Mouse (Mus musculus) intestine, embryonic 14.5 days (tissue): Measurements from ENCODE around the gene Ccl1. TPM values are rescaled to one million over a fixed set of nuclear protein-coding genes. Genes with fewer than 3 reads are reported as not detected.

Source experiments
- ATAC-seq: fragments of 200-750 bp; cut with Nextera tagmentation; replicated peaks from 2 replicates; pipeline ENCODE4 v1.8.0; 2017; ENCODE audit warnings: low read depth, moderate number of reproducible peaks, moderate TSS enrichment, moderate library complexity; ENCODE audit not compliant: low FRiP score, low TSS enrichment
- DNase-seq: peaks from one replicate; pipeline ENCODE4 v3.0.0-alpha.2; 2018; ENCODE audit warnings: low spot score
- H3K27ac ChIP-seq: fragments of 300-500 bp; sonication (generic); 2 replicates; pipeline ENCODE4 v1.5.1; 2014; ENCODE audit warnings: low read depth, mild to moderate bottlenecking, control low read depth
- H3K27me3 ChIP-seq: fragments of 300-500 bp; sonication (generic); replicated peaks from 2 replicates; pipeline ENCODE4 v1.6.1; 2014; ENCODE audit warnings: low read length, control low read depth; ENCODE audit not compliant: control insufficient read depth, insufficient read depth
- H3K36me3 ChIP-seq: fragments of 300-500 bp; sonication (generic); 2 replicates; pipeline ENCODE4 v1.6.1; 2014; ENCODE audit warnings: low read length, control low read depth; ENCODE audit not compliant: control insufficient read depth, insufficient read depth
- H3K4me1 ChIP-seq: fragments of 300-500 bp; sonication (generic); replicated peaks from 2 replicates; pipeline ENCODE4 v1.6.1; 2014; ENCODE audit warnings: low read length, control low read depth, mixed read lengths; ENCODE audit not compliant: control insufficient read depth, insufficient read depth
- H3K4me2 ChIP-seq: fragments of 300-500 bp; sonication (generic); 2 replicates; pipeline ENCODE4 v1.6.1; 2014; ENCODE audit warnings: low read length
- H3K4me3 ChIP-seq: fragments of 300-500 bp; sonication (generic); 2 replicates; pipeline ENCODE4 v1.5.1; 2014; ENCODE audit warnings: low read depth, low read length, control low read depth, mixed read lengths
- H3K9ac ChIP-seq: fragments of 300-500 bp; sonication (generic); 2 replicates; pipeline ENCODE4 v1.6.1; 2014; ENCODE audit warnings: mild to moderate bottlenecking, low read length
- H3K9me3 ChIP-seq: fragments of 300-500 bp; sonication (generic); 2 replicates; pipeline ENCODE4 v1.6.1; 2016; ENCODE audit warnings: low read length, control low read depth; ENCODE audit not compliant: control insufficient read depth
- WGBS: fragments of 180-500 bp; shearing (Covaris S2); extraction: QIAGEN DNeasy Blood & Tissue Kit; methylation state at CpG from one replicate; pipeline ENCODE4 v1.1.7; 2014; 5-methylcytosine and 5-hydroxymethylcytosine counted together
- polyA plus RNA-seq: library from polyadenylated mRNA; unstranded; fragments of >200 nt; fragmentation: Nextera tagmentation; extraction: Ambion mirVana; gene quantifications from 2 replicates; pipeline ENCODE4 v1.2.1, GENCODE M21; 2014

Ccl1 gene
- polyA plus RNA-seq, 1 experiment from 2014 or later: not detected

DNA sequence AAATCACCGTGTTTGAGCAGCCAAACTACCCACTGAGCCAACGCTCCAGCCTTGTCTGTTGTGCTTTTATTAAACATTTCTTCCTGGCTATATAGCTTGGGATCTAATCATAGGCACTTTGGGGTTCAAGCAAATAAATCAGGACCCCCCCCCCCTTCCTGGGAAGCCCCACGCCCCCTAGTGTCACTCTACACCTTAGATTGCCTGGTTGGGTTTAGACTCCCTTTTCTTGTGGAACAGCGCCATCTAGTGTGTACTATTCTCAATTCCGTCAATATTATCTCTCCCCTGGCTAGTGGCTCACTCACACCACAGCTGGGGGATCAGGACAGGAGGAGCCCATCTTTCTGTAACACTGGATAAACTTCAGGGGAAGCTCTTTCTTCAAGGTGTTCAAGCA is 127.8 kb downstream of the Ccl1 start:
- WGBS: 28% methylated on average over 5 of the region's 5 CpGs
- Histone ChIP-seq H3K9ac (no peak overlapping the region), H3K36me3 (no peaks in the 10 kb centered on the region), H3K27me3 (no peaks in the 10 kb centered on the region; the same call in 1 of the 2 replicates), H3K4me1 (no peaks in the 10 kb centered on the region), H3K4me3 (no peak overlapping the region), H3K9me3 (no peaks in the 10 kb centered on the region), H3K27ac (no peak overlapping the region), H3K4me2 (no peak overlapping the region)
- DNase-seq (peak; percentile 67), ATAC-seq (0 out of 2 replicates have a peak, but pooled peaks have one; percentile 75)

DNA sequence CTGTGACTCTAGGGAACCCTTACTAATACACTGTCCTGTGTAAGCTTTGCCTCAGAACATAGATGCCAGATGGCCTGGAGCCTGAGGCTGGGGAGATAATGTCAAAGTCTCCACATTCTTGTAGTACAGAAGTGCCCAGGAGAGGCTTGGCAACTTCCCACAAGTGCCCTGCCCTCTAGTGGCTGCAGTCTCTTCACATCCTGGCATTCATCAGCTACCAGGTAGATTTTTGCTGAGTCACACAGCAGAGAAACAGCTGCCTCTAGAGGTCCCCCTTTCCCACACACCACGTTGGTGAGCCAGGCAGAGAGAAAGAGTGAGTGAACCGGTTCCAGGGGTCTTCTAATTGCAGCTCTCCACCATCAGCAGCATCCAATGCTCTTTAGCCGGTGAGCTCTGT is 130.7 kb downstream of the Ccl1 start:
- H3K4me3 ChIP-seq: no peak overlapping the region
- no peaks in the 10 kb centered on the region for H3K36me3 ChIP-seq
- WGBS: 31% methylated on average over 3 of the region's 3 CpGs
- H3K9me3 ChIP-seq: no peaks in the 10 kb centered on the region
- H3K27ac ChIP-seq: no peak overlapping the region
- DNase-seq (peak; percentile 56), ATAC-seq (no peak)
- no peak overlapping the region for H3K4me2 ChIP-seq
- H3K27me3 ChIP-seq: no peaks in the 10 kb centered on the region
- no peak overlapping the region for H3K9ac ChIP-seq
- H3K4me1 ChIP-seq: no peaks in the 10 kb centered on the region

DNA sequence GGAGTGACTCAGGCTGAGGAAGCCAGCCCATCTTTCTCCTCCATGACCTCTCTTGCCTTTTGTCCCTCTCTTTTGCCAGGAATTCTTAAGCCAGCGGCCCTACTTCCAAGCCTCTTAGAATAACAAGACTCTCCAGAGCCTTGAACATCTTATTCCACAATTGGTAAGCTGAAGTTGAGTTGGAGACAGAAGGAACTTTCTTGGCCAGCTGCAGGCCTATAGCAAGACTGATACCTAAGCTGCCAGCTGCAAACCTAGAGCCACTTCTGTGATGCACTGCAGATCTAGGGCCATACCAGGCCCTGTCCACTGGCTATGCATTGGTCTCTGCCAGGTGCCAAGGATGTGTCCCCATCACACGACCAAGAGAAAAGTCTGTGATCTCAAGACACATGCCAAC is 132.0 kb downstream of the Ccl1 start:
- Histone ChIP-seq H3K27ac (no peak overlapping the region), H3K9me3 (0 out of 2 replicates have a peak, but pooled peaks cover 3% of the 10 kb centered on the region), H3K4me1 (no peaks in the 10 kb centered on the region), H3K36me3 (no peaks in the 10 kb centered on the region), H3K27me3 (no peaks in the 10 kb centered on the region), H3K9ac (no peak overlapping the region), H3K4me2 (no peak overlapping the region), H3K4me3 (no peak overlapping the region)
- no peak for DNase-seq
- no peak for ATAC-seq
- 93% methylated on average over 2 of the region's 2 CpGs for WGBS

DNA sequence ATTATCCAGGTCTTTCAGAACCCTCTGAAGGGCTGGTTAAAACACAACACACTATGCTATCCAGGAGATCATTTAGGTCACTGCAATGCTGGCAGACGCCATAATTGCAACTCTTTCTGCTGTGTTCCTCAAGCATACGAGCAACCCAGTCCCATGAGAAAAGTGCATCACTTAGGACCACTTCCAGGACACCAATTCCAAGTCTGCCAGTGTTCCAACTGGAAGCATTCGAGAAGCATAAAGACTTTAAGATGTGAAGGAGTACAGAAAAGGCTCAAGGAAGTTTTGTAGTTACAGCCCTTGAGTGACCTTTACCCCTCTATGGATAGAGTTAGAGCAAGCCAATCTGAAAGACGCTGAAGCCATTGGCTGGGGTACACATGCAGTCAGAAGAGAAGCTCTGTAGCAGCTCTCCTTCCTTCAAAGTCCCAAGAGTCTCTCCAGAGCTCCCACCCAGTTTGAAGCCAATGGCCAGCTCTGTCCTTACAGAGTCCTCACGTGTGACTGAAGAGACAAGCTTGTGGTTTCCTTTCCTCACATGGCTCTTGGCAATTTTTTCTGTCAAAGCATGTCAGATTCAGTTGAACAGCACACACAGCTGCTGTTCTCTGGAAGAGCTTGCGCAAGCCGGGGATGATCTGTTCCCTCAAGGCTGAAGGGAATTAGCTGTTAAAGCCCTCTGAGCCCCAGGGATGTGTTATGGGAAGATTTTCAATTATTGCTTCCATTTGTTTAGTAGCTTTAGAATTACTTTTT is 134.0 kb downstream of the Ccl1 start:
- DNase-seq: no peak

DNA sequence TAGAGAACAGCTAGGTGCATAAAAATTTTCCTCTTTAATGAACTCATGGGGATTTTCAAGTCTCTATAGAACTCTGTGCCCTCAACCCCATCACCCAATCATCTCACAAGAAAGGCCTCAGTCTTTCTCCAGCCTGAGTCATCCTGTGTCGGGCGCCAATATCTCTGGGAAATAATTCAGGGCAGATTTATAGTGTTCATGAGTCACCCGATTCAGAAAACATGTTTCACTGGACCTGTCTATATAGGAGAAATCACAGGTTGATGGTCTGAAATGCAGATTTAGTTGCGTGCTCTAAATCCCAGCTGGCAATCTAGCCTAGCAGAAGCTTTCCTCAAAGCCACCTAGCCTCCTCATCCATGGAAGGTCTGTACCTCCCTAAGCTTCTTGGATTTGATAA is 136.0 kb downstream of the Ccl1 start:
- H3K9me3 ChIP-seq: 0 out of 2 replicates have a peak, but pooled peaks cover 3% of the 10 kb centered on the region
- no peak overlapping the region for H3K4me2 ChIP-seq
- DNase-seq: no peak
- no peak overlapping the region for H3K4me3 ChIP-seq
- no peaks in the 10 kb centered on the region for H3K4me1 ChIP-seq
- no peak for ATAC-seq
- H3K9ac ChIP-seq: no peak overlapping the region
- WGBS: 82% methylated on average over 4 of the region's 4 CpGs
- H3K36me3 ChIP-seq: no peaks in the 10 kb centered on the region
- no peaks in the 10 kb centered on the region for H3K27me3 ChIP-seq
- no peak overlapping the region for H3K27ac ChIP-seq

More for the DNA sequence above, 134.0 kb downstream of the Ccl1 start:
- Histone ChIP-seq H3K4me1 (no peaks in the 10 kb centered on the region), H3K4me2 (no peak overlapping the region), H3K27me3 (no peaks in the 10 kb centered on the region), H3K36me3 (no peaks in the 10 kb centered on the region), H3K4me3 (no peak overlapping the region), H3K9me3 (0 out of 2 replicates have a peak, but pooled peaks cover 3% of the 10 kb centered on the region), H3K27ac (no peak overlapping the region), H3K9ac (no peak overlapping the region)
- 68% methylated on average over 7 of the region's 7 CpGs for WGBS
- ATAC-seq: no peak

DNA sequence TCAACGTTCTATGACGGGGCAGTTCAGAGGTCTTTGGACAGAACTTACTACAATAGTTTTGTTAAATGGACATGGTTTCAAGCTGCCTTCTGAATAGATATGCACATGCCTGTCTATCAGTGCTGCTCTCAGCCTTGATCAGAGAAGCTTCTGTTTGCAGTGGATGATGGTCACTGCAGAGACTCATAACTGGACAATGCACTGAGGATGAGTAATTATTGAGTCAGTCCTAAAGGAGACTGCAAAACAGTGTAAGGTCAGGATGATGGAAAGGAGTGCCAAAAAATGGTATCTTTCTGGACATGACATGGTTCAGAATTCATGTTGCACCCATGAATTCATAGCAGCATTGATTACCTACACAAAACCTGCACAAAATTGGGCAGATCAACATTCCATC is 137.2 kb downstream of the Ccl1 start:
- 97% methylated on average over 2 of the region's 2 CpGs for WGBS

DNA sequence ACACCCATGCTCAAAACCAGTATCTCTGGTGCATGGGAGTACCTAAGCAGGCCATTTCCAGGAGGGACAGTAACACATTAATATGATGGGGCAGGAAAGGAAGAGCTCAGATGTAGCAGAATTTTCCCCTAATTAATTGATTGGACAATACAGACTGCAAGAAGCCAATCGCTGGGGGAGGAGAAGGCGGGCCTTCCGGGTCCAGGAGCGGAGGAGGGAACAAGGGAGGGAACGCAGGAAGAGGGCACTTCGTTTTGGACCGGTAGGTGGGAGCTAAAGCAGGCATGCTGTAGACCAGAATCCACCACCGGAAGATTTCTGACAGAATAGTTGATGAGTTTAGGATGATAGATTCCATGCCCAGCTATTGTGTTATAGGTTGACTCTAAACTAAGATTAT is 142.2 kb downstream of the Ccl1 start:
- Histone ChIP-seq H3K9ac (no peak overlapping the region), H3K4me2 (no peak overlapping the region), H3K4me3 (no peak overlapping the region), H3K36me3 (no peaks in the 10 kb centered on the region), H3K4me1 (no peaks in the 10 kb centered on the region), H3K27ac (no peak overlapping the region), H3K27me3 (no peaks in the 10 kb centered on the region), H3K9me3 (no peaks in the 10 kb centered on the region)
- DNase-seq (no peak), ATAC-seq (no peak)
- 64% methylated on average over 8 of the region's 8 CpGs for WGBS

More for the DNA sequence above, 137.2 kb downstream of the Ccl1 start:
- no peak overlapping the region for H3K9ac ChIP-seq
- no peak overlapping the region for H3K4me3 ChIP-seq
- ATAC-seq: no peak
- H3K4me1 ChIP-seq: no peaks in the 10 kb centered on the region
- no peak for DNase-seq
- H3K27ac ChIP-seq: no peak overlapping the region
- H3K27me3 ChIP-seq: no peaks in the 10 kb centered on the region
- no peak overlapping the region for H3K4me2 ChIP-seq
- no peaks in the 10 kb centered on the region for H3K36me3 ChIP-seq
- 0 out of 2 replicates have a peak, but pooled peaks cover 3% of the 10 kb centered on the region for H3K9me3 ChIP-seq

DNA sequence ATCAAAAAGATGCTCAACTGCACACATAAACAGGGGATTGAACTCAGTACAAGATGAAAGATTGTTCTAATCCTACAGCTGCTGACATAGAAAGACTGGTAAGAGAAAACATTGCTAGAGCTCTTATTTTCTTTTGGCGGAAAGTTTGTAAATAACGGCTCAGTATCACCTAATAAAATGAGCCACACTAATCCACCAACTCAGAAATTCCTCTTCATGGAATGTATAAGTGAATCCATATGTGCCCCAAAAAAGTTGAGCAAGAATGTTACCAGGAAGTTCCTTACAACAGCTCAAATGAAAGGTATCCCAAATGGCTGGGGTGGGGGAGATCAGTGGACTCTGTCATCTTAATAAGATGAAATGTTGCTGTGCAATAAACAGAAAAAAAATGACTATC is 146.4 kb downstream of the Ccl1 start:
- no peak for DNase-seq
- H3K4me1 ChIP-seq: no peaks in the 10 kb centered on the region
- no peak overlapping the region for H3K4me3 ChIP-seq
- no peaks in the 10 kb centered on the region for H3K36me3 ChIP-seq
- 91% methylated on average over 2 of the region's 2 CpGs for WGBS
- H3K27ac ChIP-seq: no peak overlapping the region
- no peak overlapping the region for H3K9ac ChIP-seq
- H3K4me2 ChIP-seq: no peak overlapping the region
- no peaks in the 10 kb centered on the region for H3K27me3 ChIP-seq
- ATAC-seq: no peak
- no peaks in the 10 kb centered on the region for H3K9me3 ChIP-seq
